Mouse (Mus musculus): ENCODE results near the gene Fam71e1. TPM values are rescaled to one million over a fixed set of nuclear protein-coding genes. Genes with fewer than 3 reads are reported as not detected.

Gene Fam71e1
- polyA plus RNA-seq, 2 experiments from 2014 or later = 3.3 to 4.0 TPM

DNA sequence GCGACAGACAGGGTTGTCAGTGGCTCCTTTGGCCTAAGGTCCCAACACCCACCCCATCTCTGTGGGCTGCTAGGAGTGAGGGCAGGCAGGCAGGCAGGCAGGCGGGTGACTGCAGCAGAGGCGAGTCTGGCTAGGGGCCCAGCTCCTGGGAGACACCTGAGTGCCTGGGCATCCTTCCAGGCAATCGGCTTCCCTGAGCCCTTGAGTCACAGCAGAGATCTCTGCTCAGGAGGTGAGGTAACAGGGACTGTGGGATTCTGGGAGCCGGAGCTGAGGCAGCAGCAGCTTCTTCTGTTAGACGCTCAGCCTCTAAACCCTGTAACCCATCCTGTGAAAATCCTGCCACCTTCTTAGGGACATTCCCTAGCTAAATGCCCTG is 40.2 kb downstream of the Fam71e1 start:
- no peak for ATAC-seq

DNA sequence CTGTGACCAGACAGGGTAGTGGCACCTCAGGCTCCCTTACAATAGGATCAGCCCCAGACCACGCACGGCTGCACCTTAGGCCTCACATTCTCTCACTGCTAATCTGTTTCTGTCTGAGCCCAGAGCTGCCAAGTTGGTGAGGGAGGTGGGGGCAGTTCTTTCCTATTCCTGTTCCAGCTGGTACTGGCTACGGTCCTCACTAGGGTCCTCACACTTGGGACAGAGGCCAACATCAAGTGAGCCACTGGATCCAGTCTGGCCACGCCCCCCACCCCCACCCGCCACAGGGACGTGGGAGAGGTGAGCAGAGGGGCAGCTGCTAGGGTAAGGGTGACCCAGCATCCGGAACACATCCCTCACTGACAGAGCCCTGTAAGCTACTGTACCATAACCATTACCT is 40.6 kb downstream of the Fam71e1 start:
- ATAC-seq = no peak

DNA sequence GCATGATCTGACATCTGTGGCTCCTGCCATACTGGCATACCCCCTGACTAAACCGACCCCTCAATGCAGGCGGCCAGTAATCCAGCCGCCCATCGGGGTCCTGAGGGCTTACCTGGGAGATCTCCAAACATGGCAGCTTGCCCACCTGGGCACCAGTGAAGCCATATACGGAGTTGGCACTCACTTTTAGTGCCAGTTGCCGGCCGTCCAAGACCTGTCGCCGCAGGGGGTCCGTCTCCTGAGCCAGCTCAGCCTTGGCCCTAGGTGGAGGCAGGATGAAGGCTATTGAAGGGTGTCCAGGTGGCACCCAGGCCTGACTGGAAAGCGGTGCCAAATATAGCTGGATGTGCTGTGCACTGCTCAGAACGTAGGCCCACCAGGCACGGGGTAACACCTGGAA is 41.1 kb downstream of the Fam71e1 start:
- ATAC-seq = no peak

DNA sequence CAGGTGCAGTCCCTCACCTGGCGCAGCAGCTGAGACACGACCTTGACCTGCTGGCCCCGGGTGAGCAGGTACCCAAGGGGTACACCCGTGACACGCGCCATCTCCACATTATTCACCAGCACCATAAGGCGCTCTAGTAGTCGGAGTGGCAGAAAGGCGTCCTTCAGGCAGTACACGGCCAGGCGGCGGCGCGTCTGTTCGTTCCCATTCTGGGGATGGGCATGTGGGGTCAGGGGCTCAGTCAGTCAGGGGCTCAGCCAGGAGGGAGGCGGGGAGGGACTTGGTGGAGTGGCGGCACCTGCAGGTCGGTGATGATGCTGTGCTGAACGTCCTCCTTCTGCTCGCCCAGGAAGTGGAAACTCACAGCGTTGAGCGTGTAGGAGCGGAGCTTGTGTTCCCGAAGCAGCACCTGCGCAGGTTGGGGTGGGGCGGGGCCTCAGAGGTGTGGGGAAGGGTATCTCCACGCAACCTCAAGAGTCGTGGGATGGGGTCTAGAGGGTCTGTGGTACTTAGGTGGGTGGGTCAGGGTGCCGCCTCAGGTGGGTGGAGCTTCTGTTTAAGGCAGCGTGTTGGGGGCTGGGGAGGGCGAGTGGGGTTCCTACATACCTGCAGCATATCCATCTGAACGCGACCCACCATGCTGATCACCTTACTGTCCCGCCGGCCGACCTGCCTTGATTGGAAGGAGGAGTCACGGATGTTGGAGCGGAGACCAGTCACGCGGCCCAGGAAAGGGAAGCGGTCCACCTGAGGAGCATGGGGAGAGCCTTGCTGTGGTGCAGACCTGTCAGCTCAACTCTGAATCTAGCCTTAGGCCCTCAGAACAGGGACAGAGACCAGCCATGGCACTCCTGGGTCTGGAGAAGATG is 42.6 kb downstream of the Fam71e1 start:
- ATAC-seq = no peak

DNA sequence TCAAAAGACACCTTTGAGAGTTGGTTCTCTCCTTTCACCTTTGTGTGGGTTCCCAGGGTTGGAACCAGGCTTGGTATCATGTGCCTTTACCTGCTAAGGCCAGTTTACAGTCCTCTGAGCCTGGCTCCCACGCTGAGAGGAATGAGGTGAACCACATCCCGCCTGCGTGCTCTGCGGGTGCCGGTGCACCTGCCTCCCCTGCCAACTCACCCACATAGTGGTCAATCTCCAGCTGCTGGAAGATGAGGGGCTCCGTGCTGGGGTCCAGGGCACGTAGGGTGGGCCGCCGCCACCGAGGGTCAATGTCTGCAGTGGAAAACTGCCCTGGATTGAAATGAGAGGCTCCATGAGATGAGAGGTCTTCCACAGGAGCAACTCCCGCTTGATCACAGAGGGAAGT is 46.2 kb downstream of the Fam71e1 start:
- ATAC-seq = no peak

DNA sequence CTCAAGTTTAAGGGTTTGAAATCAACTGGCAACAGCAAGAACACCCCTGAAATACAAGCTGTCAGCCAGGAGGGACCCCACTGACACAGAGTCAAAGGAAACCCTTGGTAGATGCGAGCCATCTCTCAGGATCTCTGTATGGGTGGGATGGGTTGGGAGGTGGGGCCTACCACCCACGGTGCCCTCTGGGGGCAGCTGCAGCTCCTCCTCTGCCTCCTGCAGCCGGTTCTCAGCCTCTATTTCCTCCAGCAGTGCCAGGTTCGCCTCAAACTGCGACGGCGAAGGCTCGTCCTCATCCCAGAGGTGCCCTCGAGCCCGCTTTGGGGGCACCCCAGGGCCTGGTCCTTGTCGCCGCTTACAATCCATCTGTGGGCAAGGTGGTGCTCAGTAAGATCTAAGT is 46.7 kb downstream of the Fam71e1 start:
- no peak for ATAC-seq

DNA sequence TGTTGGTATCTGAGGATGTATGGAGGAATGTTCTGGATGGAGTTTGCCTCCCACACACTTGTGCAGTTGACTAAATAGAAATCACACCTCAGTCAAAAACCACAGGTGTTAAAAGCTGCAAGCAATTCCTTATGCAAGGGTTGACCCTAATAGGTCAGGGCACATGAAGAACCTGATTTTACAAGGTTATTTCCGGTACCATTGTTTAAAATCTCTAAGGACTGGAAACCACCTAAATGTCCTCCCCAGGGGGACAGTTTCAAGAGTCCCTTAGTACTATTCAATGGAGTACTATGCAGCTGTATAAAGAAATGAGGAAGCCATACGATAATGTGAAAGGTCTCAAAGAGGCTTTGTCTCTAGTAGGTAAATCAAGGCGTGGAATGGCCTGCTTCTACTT is 49.9 kb downstream of the Fam71e1 start:
- ATAC-seq = no peak

DNA sequence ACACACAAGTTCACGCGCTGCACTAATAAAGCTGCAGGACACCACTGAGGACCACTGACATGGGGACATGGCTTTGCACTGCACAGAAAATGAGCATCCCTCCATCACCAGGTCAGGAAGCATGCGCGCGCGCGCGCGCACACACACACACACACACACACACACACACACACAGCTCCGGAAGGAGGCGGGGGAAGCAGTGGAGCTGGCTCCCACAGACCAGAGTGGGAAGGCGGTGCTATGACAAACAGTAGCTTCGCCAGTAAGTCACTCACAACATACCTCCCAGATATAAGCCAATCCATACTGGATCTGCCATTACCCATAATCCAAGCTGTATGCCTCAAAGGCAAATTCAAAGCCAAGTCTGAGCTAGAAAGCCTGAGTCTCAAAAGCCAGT is 50.7 kb downstream of the Fam71e1 start:
- no peak for ATAC-seq

DNA sequence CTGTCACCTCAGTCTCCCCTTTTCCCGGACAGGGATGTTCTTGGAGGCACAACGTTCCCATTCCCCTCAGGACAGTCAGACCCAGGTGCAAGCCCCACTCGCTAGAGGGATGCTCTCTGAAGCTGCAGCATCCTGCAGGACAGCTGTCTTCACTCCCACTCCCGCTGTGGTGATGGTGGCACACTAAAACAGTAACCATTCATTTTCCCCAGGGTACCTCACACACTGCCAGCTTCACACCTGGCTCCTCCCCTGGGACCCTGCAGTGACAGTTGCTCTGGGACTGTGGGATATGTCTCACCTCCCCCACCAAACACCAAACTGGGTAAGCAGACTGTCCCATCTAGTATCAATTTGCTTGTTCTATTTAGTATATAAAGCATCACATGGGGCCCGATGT is 51.3 kb downstream of the Fam71e1 start:
- no peak for ATAC-seq

DNA sequence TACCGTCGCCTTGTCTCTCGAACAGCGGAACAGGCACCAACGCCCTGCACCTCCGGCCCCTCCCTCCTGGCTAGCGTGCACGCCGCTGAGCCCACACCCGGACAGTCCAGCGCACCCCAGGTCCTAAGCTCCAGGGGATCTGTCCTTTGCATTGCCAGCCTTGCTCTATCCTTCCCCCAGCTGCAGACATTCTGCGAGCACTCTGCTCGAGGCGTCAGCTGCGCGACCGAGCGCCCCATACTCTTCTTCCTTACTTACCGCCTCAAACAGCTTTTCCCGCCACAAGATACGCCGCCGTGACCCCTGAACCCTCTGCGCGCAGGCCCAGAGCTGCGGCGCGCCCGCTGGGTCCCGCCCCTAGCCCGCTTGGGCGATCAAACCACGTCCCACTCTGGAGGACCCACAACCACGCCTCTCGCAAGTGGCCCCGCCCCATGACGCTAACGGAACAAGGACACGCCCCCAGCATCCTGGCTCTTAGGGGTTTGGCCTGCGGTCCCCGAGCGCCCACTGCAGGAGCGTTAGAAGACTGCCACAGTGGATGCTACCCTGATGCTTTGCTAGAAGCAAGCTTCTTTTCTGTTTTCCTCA is 52.2 kb downstream of the Fam71e1 start, which contains the start of gene Pold1:
Pold1 (minus strand) TSS at position 353 of the 591 bp plus-strand sequence.
- peak; percentile 90 for ATAC-seq

DNA sequence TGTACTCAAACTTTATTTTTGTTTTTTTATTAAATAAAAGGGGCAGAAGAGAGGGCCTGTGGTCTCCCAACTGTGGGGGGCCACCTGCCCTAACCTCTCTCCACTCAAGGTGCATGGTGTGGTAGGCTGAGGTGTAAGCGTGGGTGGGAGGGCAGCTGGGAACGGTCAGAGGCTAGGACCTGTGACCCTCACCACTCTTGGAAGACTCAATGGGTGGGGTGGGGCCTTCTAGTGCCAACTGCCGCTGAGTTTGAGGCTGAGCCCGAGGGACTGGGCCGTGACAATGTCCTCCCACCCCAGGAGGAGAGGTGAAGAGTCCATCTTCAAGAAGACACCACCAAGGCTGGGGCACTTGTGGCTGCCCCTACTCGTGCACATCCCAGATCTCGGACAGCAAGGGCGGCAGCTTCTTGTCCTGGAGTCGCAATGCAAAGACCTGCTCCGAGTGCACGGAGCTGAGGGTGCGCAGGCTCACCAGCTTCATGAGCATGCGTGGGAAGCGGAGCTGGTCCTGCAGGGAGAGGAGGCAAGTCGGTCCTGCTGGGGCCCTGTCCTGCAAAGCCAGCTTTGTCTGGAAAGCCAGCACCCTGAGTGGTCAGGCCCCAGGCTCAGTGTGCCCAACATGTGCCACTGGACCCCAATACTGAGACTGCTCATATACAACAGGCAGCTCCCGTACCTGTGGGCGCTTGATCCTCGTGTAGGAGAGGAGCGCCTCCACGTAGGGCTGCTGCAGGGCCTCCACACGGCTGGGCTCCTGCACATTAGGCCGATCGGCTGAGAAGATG is 53.4 kb downstream of the Fam71e1 start:
- no peak for ATAC-seq

DNA sequence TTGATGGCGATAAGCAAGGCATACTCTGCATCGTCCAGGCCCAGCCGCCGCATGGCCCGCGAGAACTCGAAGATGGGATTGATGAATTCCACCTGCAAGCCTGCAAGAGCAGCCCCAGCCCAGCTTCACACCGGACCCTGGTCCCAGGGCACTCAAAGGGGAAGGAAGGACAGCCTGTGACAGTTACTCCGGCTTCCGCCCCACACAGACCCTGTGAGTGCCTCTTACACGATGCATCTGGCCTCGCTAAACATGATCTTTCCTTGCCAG is 54.0 kb downstream of the Fam71e1 start:
- no peak for ATAC-seq

Other genes with a start within 250 kb of the Fam71e1 start
- gene 1700028J19Rik, start 249.9 kb upstream of the Fam71e1 start, polyA plus RNA-seq (2017; shearing (Covaris generic)) = 1 to 10 TPM; 1.0 to 1.7 TPM
- gene 2410002F23Rik, start 249.9 kb upstream of the Fam71e1 start, polyA plus RNA-seq (2017; shearing (Covaris generic)) = 10 to 100 TPM; 74.0 to 88.7 TPM
- gene Acp4, start 239.2 kb upstream of the Fam71e1 start, polyA plus RNA-seq (2017; shearing (Covaris generic)) = not detected
- not detected for gene Gm15517, start 235.1 kb upstream of the Fam71e1 start, polyA plus RNA-seq (2017; shearing (Covaris generic))
- gene Clec11a, start 189.7 kb upstream of the Fam71e1 start, polyA plus RNA-seq (2017; shearing (Covaris generic)) = under 1 TPM; 0.51 to 0.73 TPM
- gene Shank1, start 186.3 kb upstream of the Fam71e1 start, polyA plus RNA-seq (2017; shearing (Covaris generic)) = not detected
- gene Syt3, start 112.5 kb upstream of the Fam71e1 start, polyA plus RNA-seq (2017; shearing (Covaris generic)) = not detected
- under 1 TPM; 0.59 to 0.66 TPM for gene 1700008O03Rik, start 110.8 kb upstream of the Fam71e1 start, polyA plus RNA-seq (2017; shearing (Covaris generic))
- not detected for gene Lrrc4b, start 67.6 kb upstream of the Fam71e1 start, polyA plus RNA-seq (2017; shearing (Covaris generic))
- not detected for gene Aspdh, start 31.2 kb upstream of the Fam71e1 start, polyA plus RNA-seq (2017; shearing (Covaris generic))
- gene Josd2, start 28.6 kb upstream of the Fam71e1 start, polyA plus RNA-seq (2017; shearing (Covaris generic)) = 10 to 100 TPM; 39.9 to 67.9 TPM
- 10 to 100 TPM; 23.7 to 25.6 TPM for gene Emc10, start 52 bp upstream of the Fam71e1 start, polyA plus RNA-seq (2017; shearing (Covaris generic))
- not detected for gene Mybpc2, start 28.1 kb downstream of the Fam71e1 start, polyA plus RNA-seq (2017; shearing (Covaris generic))
- 1 to 10 TPM in 1 of 2 experiments, not detected in 1; 2.6 TPM for gene Spib, start 35.5 kb downstream of the Fam71e1 start, polyA plus RNA-seq (2017; shearing (Covaris generic))
- 10 to 100 TPM; 19.2 to 27.6 TPM for gene Pold1, start 52.3 kb downstream of the Fam71e1 start, polyA plus RNA-seq (2017; shearing (Covaris generic))
- 10 to 100 TPM; 38.0 to 61.3 TPM for gene Nr1h2, start 57.4 kb downstream of the Fam71e1 start, polyA plus RNA-seq (2017; shearing (Covaris generic))
- 1 to 10 TPM in 1 of 2 experiments, under 1 TPM in 1; 0.38 to 2.8 TPM for gene Napsa, start 75.8 kb downstream of the Fam71e1 start, polyA plus RNA-seq (2017; shearing (Covaris generic))
- gene Kcnc3, start 94.1 kb downstream of the Fam71e1 start, polyA plus RNA-seq (2017; shearing (Covaris generic)) = not detected
- gene Myh14, start 174.3 kb downstream of the Fam71e1 start, polyA plus RNA-seq (2017; shearing (Covaris generic)) = under 1 TPM in 1 of 2 experiments, not detected in 1; 0.38 TPM
- gene Izumo2, start 212.2 kb downstream of the Fam71e1 start, polyA plus RNA-seq (2017; shearing (Covaris generic)) = not detected